Mouse (Mus musculus) embryonic facial prominence, embryonic 15.5 days (tissue): Measurements from ENCODE around the gene Mknk1. TPM values are rescaled to one million over a fixed set of nuclear protein-coding genes. Genes with fewer than 3 reads are reported as not detected.

Experiments used
- ATAC-seq: fragments of 200-750 bp; cut with Nextera tagmentation; 2 replicates; pipeline ENCODE4 v1.8.0; 2017; ENCODE audit warnings: low read depth, moderate TSS enrichment; ENCODE audit not compliant: insufficient number of reproducible peaks, low FRiP score, low TSS enrichment
- H3K27ac ChIP-seq: fragments of 300-500 bp; sonication (generic); replicated peaks from 2 replicates; pipeline ENCODE4 v1.5.1; 2015; ENCODE audit warnings: mild to moderate bottlenecking, inconsistent platforms
- H3K27me3 ChIP-seq: fragments of 300-500 bp; sonication (generic); 2 replicates; pipeline ENCODE4 v1.6.1; 2015; ENCODE audit warnings: inconsistent platforms
- H3K36me3 ChIP-seq: fragments of 300-500 bp; sonication (generic); 2 replicates; pipeline ENCODE4 v1.6.1; 2015; ENCODE audit warnings: mild to moderate bottlenecking, inconsistent platforms
- H3K4me1 ChIP-seq: fragments of 300-500 bp; sonication (generic); 2 replicates; pipeline ENCODE4 v1.6.1; 2015; ENCODE audit warnings: inconsistent platforms
- H3K4me2 ChIP-seq: fragments of 300-500 bp; sonication (generic); replicated peaks from 2 replicates; pipeline ENCODE4 v1.6.1; 2015; ENCODE audit warnings: mild to moderate bottlenecking, inconsistent platforms
- H3K4me3 ChIP-seq: fragments of 300-500 bp; sonication (generic); replicated peaks from 2 replicates; pipeline ENCODE4 v1.5.1; 2015; ENCODE audit warnings: mild to moderate bottlenecking, inconsistent platforms
- H3K9ac ChIP-seq: fragments of 300-500 bp; sonication (generic); 2 replicates; pipeline ENCODE4 v1.6.1; 2015; ENCODE audit warnings: inconsistent platforms
- H3K9me3 ChIP-seq: fragments of 300-500 bp; sonication (generic); replicated peaks from 2 replicates; pipeline ENCODE4 v1.6.1; 2016; ENCODE audit warnings: inconsistent platforms
- WGBS: fragments of 180-500 bp; shearing (Covaris S2); methylation state at CpG from one replicate; pipeline ENCODE4 v1.1.7; 2015; 5-methylcytosine and 5-hydroxymethylcytosine counted together
- polyA plus RNA-seq: library from polyadenylated mRNA; unstranded; fragments of >200 nt; fragmentation: Nextera tagmentation; extraction: Ambion mirVana; gene quantifications from 2 replicates; pipeline ENCODE4 v1.2.1, GENCODE M21; 2015

The Mknk1 gene
- polyA plus RNA-seq, 1 experiment from 2014 or later, result 33.2 TPM

DNA sequence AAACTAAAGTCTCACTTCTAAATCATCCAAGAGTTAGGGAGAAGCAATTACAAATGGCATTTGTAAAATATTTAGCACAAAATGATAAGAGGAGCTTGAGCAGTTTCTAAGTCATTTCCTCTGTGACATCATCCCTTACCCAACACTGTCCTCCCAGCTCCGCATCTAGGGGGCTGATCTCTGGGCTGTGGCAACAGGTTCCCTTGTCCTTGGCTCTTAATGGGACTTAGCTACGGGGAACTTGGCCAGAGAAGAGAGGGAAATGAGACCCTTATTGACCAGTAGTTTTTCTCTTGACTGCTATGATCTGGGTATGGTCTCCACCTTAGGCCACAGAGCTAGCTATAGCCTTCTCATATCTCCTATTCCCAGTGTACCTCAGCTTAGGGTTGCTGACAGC lies 13.7 kb upstream of the Mknk1 start:
- Histone ChIP-seq H3K4me2 (no peak overlapping the region), H3K9ac (no peak overlapping the region), H3K27me3 (no peaks in the 10 kb centered on the region), H3K27ac (no peak overlapping the region), H3K36me3 (no peaks in the 10 kb centered on the region), H3K4me1 (peaks cover 19% of the 10 kb centered on the region), H3K9me3 (no peaks in the 10 kb centered on the region), H3K4me3 (no peak overlapping the region)
- 84% methylated on average over 2 of the region's 2 CpGs for WGBS
- ATAC-seq, result no peak

GRCm38 (mm10) chr4:115827066-115827465 lies 11.9 kb upstream of the Mknk1 start:
- Histone ChIP-seq H3K4me3 (peak overlapping the region; percentile 87), H3K4me1 (peaks cover 19% of the 10 kb centered on the region), H3K4me2 (peak overlapping the region; percentile 73), H3K27ac (no peak overlapping the region), H3K9me3 (no peaks in the 10 kb centered on the region), H3K36me3 (peaks cover 10% of the 10 kb centered on the region), H3K27me3 (no peaks in the 10 kb centered on the region), H3K9ac (no peak overlapping the region)
- ATAC-seq, result no peak
- WGBS, result 47% methylated on average over 3 of the region's 3 CpGs

- Histone ChIP-seq H3K4me2 (peak overlapping the region; percentile 73), H3K4me3 (peak overlapping the region; percentile 87), H3K4me1 (peaks cover 19% of the 10 kb centered on the region), H3K27ac (peak overlapping the region; percentile 84), H3K9ac (peak overlapping the region; percentile 73), H3K36me3 (peaks cover 15% of the 10 kb centered on the region), H3K9me3 (no peaks in the 10 kb centered on the region), H3K27me3 (no peaks in the 10 kb centered on the region)
- 1% methylated on average over 4 of the region's 4 CpGs for WGBS
- no peak for ATAC-seq
These were observed 11.5 kb upstream of the Mknk1 start for GRCm38 (mm10) chr4:115827535-115827887.

- Histone ChIP-seq H3K4me3 (peak within 1 kb of the TSS; percentile 87), H3K9ac (peak within 1 kb of the TSS; percentile 73), H3K4me1 (peaks cover 19% of the 10 kb centered on the region), H3K27me3 (no peaks in the 10 kb centered on the region), H3K27ac (peak within 1 kb of the TSS; percentile 84), H3K9me3 (no peaks in the 10 kb centered on the region), H3K36me3 (peaks cover 15% of the 10 kb centered on the region), H3K4me2 (peak within 1 kb of the TSS; percentile 73)
- peak; percentile 89 for ATAC-seq
- WGBS, result under 1% methylated on average over 57 of the region's 57 CpGs
These were observed 11.0 kb upstream of the Mknk1 start, which contains the start of gene Mob3c for GRCm38 (mm10) chr4:115827888-115828571. Gene Mob3c (plus strand): TSS chr4:115828092.

DNA sequence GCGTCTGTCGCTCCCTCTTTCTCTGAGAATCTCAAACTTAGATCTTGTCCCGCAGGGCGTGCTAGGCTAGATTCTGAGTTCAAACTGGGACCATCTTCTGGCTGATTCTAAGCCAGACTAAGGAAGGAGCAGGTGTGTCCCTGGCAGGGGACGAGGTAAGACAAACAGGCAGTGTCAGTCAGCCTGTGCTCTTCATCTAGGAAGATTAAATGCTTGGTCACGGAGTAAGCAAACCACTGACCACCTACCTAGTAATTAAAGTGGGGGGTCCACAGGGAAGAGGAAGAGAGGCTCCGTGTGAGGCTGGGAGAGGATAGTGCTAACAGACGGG lies 10.5 kb upstream of the Mknk1 start:
- H3K27ac ChIP-seq, result 0 out of 2 replicates have a peak overlapping the region, but pooled peaks have one; percentile 84
- peaks cover 18% of the 10 kb centered on the region for H3K36me3 ChIP-seq
- H3K9ac ChIP-seq, result peak overlapping the region; percentile 73; the same call in 1 of the 2 replicates
- 5% methylated on average over 8 of the region's 8 CpGs for WGBS
- no peak for ATAC-seq
- H3K9me3 ChIP-seq, result no peaks in the 10 kb centered on the region
- no peaks in the 10 kb centered on the region for H3K27me3 ChIP-seq
- peaks cover 19% of the 10 kb centered on the region for H3K4me1 ChIP-seq
- H3K4me2 ChIP-seq, result peak overlapping the region; percentile 73
- peak overlapping the region; percentile 87 for H3K4me3 ChIP-seq

- Histone ChIP-seq H3K4me1 (peaks cover 19% of the 10 kb centered on the region), H3K36me3 (peaks cover 29% of the 10 kb centered on the region), H3K9me3 (no peaks in the 10 kb centered on the region), H3K27me3 (no peaks in the 10 kb centered on the region), H3K4me3 (no peak overlapping the region), H3K9ac (no peak overlapping the region), H3K27ac (no peak overlapping the region), H3K4me2 (no peak overlapping the region)
- ATAC-seq, result no peak
- WGBS, result 80% methylated on average over 5 of the region's 5 CpGs
These were observed 8.5 kb upstream of the Mknk1 start for GRCm38 (mm10) chr4:115830491-115830890.

- ATAC-seq, result no peak
- H3K27me3 ChIP-seq, result no peaks in the 10 kb centered on the region
- 95% methylated on average over 22 of the region's 22 CpGs for WGBS
These were observed 7.8 kb upstream of the Mknk1 start for GRCm38 (mm10) chr4:115831221-115831620.

GRCm38 (mm10) chr4:115832040-115832439 lies 7.0 kb upstream of the Mknk1 start:
- Histone ChIP-seq H3K4me3 (no peak overlapping the region), H3K27ac (no peak overlapping the region), H3K9me3 (no peaks in the 10 kb centered on the region), H3K4me2 (no peak overlapping the region), H3K36me3 (peaks cover 29% of the 10 kb centered on the region), H3K9ac (no peak overlapping the region), H3K27me3 (no peaks in the 10 kb centered on the region), H3K4me1 (peaks cover 17% of the 10 kb centered on the region)
- ATAC-seq, result no peak
- WGBS, result 58% methylated on average over 2 of the region's 2 CpGs

More at GRCm38 (mm10) chr4:115831221-115831620, 7.8 kb upstream of the Mknk1 start:
- H3K9me3 ChIP-seq, result no peaks in the 10 kb centered on the region
- peaks cover 19% of the 10 kb centered on the region for H3K4me1 ChIP-seq
- no peak overlapping the region for H3K4me2 ChIP-seq
- H3K9ac ChIP-seq, result no peak overlapping the region
- H3K27ac ChIP-seq, result no peak overlapping the region
- H3K4me3 ChIP-seq, result no peak overlapping the region
- H3K36me3 ChIP-seq, result peaks cover 29% of the 10 kb centered on the region

GRCm38 (mm10) chr4:115835576-115835975 lies 3.4 kb upstream of the Mknk1 start:
- Histone ChIP-seq H3K27me3 (no peaks in the 10 kb centered on the region), H3K4me2 (no peak overlapping the region), H3K9me3 (no peaks in the 10 kb centered on the region), H3K9ac (no peak overlapping the region), H3K36me3 (peaks cover 29% of the 10 kb centered on the region), H3K4me3 (no peak overlapping the region), H3K4me1 (peaks cover 8% of the 10 kb centered on the region), H3K27ac (no peak overlapping the region)
- 63% methylated on average over 2 of the region's 2 CpGs for WGBS
- no peak for ATAC-seq

DNA sequence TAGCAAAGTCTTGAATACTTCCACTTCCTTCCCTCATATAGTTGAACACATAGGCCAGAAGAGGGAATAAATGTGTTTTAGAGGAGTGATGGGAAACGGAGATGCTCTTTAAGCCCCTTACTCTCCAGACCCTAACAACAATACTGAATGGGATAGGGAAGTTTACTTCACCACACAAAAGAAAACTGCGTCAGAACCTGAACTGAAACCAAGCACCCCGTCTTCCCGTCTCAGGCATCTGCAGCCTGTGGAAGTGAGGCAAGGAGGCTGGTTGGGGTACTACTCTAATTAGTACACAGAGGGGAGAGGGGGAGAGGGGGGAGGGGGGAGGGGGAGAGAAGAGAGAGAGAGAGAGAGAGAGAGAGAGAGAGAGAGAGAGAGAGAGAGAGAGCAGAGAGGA lies 802 bp upstream of the Mknk1 start:
- peak overlapping the region; percentile 55 for H3K4me2 ChIP-seq
- H3K4me3 ChIP-seq, result peak overlapping the region; percentile 73
- no peaks in the 10 kb centered on the region for H3K9me3 ChIP-seq
- H3K36me3 ChIP-seq, result peaks cover 14% of the 10 kb centered on the region
- H3K27me3 ChIP-seq, result no peaks in the 10 kb centered on the region
- no peak overlapping the region for H3K27ac ChIP-seq
- no peak for ATAC-seq
- WGBS, result 74% methylated on average over 4 of the region's 4 CpGs
- peaks cover 8% of the 10 kb centered on the region for H3K4me1 ChIP-seq
- H3K9ac ChIP-seq, result no peak overlapping the region

GRCm38 (mm10) chr4:115839956-115840355 lies 958 bp downstream of the Mknk1 start:
- no peak for ATAC-seq
- no peak overlapping the region for H3K9ac ChIP-seq
- H3K4me1 ChIP-seq, result peaks cover 8% of the 10 kb centered on the region
- no peaks in the 10 kb centered on the region for H3K27me3 ChIP-seq
- 43% methylated on average over 4 of the region's 4 CpGs for WGBS
- H3K36me3 ChIP-seq, result no peaks in the 10 kb centered on the region
- no peak overlapping the region for H3K27ac ChIP-seq
- peak overlapping the region; percentile 55 for H3K4me2 ChIP-seq
- H3K4me3 ChIP-seq, result peak overlapping the region; percentile 73
- H3K9me3 ChIP-seq, result no peaks in the 10 kb centered on the region

GRCm38 (mm10) chr4:115840842-115841241 lies 1.8 kb downstream of the Mknk1 start:
- Histone ChIP-seq H3K36me3 (no peaks in the 10 kb centered on the region), H3K9me3 (no peaks in the 10 kb centered on the region), H3K9ac (no peak overlapping the region), H3K4me2 (no peak overlapping the region), H3K27me3 (no peaks in the 10 kb centered on the region), H3K27ac (no peak overlapping the region), H3K4me3 (no peak overlapping the region), H3K4me1 (peaks cover 8% of the 10 kb centered on the region)
- no peak for ATAC-seq
- WGBS, result 91% methylated on average over 4 of the region's 4 CpGs
